Mouse (Mus musculus): ENCODE measurements at regions not wholly inside any gene's neighbourhood (a gene's known extent, or its start where the extent isn't known, plus 50 kb on each side); places are given as distances from the start of the nearest gene placed in this dataset.

DNA sequence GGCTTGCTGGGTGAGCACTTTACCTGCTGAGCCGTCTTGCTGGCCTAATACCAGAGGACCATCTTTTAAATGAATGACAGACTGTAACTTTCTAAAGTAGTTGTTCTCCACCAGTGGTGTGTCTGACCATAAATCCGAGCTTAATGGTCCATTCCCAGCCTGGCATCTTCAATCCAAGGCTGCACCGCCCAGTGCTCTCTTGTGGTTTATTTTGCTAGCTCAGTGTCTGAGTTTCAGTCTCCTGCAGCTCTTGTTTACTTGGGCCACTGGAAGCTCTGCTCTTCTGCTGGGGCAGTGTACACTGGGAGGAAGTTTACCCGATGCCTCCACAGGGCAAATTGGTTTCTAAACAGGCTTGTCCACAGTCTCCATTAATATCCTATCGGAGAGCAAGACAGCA, 182.3 kb upstream of the Jade1 start:
- TF ChIP-seq CTCF (IDR thresholded peaks at IDR 0.05; ENCODE audit: low read depth, low read length): no peak
- TF ChIP-seq GATA1 (IDR thresholded peaks at IDR 0.05; ENCODE audit: borderline replicate concordance, low read length): no peak
- no peak for TF ChIP-seq TAL1 (conservative IDR thresholded peaks at IDR 0.05; ENCODE audit: low read depth, low read length)
